Mouse (Mus musculus): ENCODE measurements around the gene Manf. TPM values are rescaled to one million over a fixed set of nuclear protein-coding genes. Genes with fewer than 3 reads are reported as not detected.

Manf gene
- polyA plus RNA-seq, 1 experiment: 13.8 TPM

GRCm38 (mm10) chr9:106806503-106806902 lies 85.3 kb downstream of the Manf start:
- 83% methylated on average over 4 of the region's 4 CpGs for WGBS
- TF ChIP-seq CTCF (IDR thresholded peaks at IDR 0.05; ENCODE audit: insufficient read depth, low read length) (no peak), POLR2A (IDR thresholded peaks at IDR 0.05; ENCODE audit: borderline replicate concordance, extremely low read depth, low read depth, low read length) (no peak)
- no peak for DNase-seq
- Histone ChIP-seq H3K4me3 (replicated peaks; ENCODE audit: extremely low read depth, low read depth, low read length) (no peak overlapping the region), H3K4me1 (ENCODE audit: control insufficient read depth, insufficient read depth, low read length) (no peaks in the 10 kb centered on the region)

- 56% methylated on average over 6 of the region's 6 CpGs for WGBS
- Histone ChIP-seq H3K4me3 (replicated peaks; ENCODE audit: extremely low read depth, low read depth, low read length) (no peak overlapping the region), H3K4me1 (ENCODE audit: control insufficient read depth, insufficient read depth, low read length) (peaks cover 5% of the 10 kb centered on the region; the same call in 1 of the 2 replicates)
- TF ChIP-seq POLR2A (IDR thresholded peaks at IDR 0.05; ENCODE audit: borderline replicate concordance, extremely low read depth, low read depth, low read length) (no peak), CTCF (IDR thresholded peaks at IDR 0.05; ENCODE audit: insufficient read depth, low read length) (no peak)
- DNase-seq: no peak
These were observed 100.9 kb downstream of the Manf start for GRCm38 (mm10) chr9:106790831-106791230.

GRCm38 (mm10) chr9:106789363-106789762 lies 102.4 kb downstream of the Manf start:
- 7% methylated on average over 10 of the region's 10 CpGs for WGBS
- no peak for DNase-seq
- no peak for TF ChIP-seq POLR2A (IDR thresholded peaks at IDR 0.05; ENCODE audit: borderline replicate concordance, extremely low read depth, low read depth, low read length)
- TF ChIP-seq CTCF (IDR thresholded peaks at IDR 0.05; ENCODE audit: insufficient read depth, low read length): no peak
- Histone ChIP-seq H3K4me3 (replicated peaks; ENCODE audit: extremely low read depth, low read depth, low read length) (peak overlapping the region; percentile 97), H3K4me1 (ENCODE audit: control insufficient read depth, insufficient read depth, low read length) (peaks cover 5% of the 10 kb centered on the region; the same call in 1 of the 2 replicates)

GRCm38 (mm10) chr9:106788812-106789321 lies 102.9 kb downstream of the Manf start, which contains the start of gene Rad54l2:
TSS of gene Rad54l2 (minus strand) at chr9:106789194.
- peaks cover 5% of the 10 kb centered on the region; the same call in 1 of the 2 replicates for H3K4me1 ChIP-seq (ENCODE audit: control insufficient read depth, insufficient read depth, low read length)
- H3K4me3 ChIP-seq (replicated peaks; ENCODE audit: extremely low read depth, low read depth, low read length): peak within 1 kb of the TSS; percentile 97
- TF ChIP-seq CTCF (IDR thresholded peaks at IDR 0.05; ENCODE audit: insufficient read depth, low read length): no peak
- TF ChIP-seq POLR2A (IDR thresholded peaks at IDR 0.05; ENCODE audit: borderline replicate concordance, extremely low read depth, low read depth, low read length): no peak; the same call in 1 of the 2 replicates
- peak; percentile 84 for DNase-seq
- WGBS: under 1% methylated on average over 49 of the region's 49 CpGs

Other genes with a start within 250 kb of the Manf start
- not detected in 2 replicates for gene Grm2, start 235.9 kb downstream of the Manf start, polyA plus RNA-seq (2012; rRNA removed)
- gene Tex264, start 206.1 kb downstream of the Manf start, polyA plus RNA-seq (2012; rRNA removed): 103 and 108 TPM in 2 replicates
- 24.5 and 29.0 TPM in 2 replicates for gene Rad54l2, start 102.8 kb downstream of the Manf start, polyA plus RNA-seq (2012; rRNA removed)
- gene Dcaf1, start 70.1 kb downstream of the Manf start, polyA plus RNA-seq (2012; rRNA removed): 9.3 and 13.5 TPM in 2 replicates
- gene Rbm15b, start 4.6 kb downstream of the Manf start, polyA plus RNA-seq (2012; rRNA removed): 13.2 and 13.6 TPM in 2 replicates

Measured in lung, adult 2 months (tissue).